Mouse (Mus musculus): ENCODE measurements around the gene Scamp1. TPM values are rescaled to one million over a fixed set of nuclear protein-coding genes. Genes with fewer than 3 reads are reported as not detected.

Gene Scamp1
- total RNA-seq, 2 experiments from 2014 or later, result 29.7 to 36.6 TPM

DNA sequence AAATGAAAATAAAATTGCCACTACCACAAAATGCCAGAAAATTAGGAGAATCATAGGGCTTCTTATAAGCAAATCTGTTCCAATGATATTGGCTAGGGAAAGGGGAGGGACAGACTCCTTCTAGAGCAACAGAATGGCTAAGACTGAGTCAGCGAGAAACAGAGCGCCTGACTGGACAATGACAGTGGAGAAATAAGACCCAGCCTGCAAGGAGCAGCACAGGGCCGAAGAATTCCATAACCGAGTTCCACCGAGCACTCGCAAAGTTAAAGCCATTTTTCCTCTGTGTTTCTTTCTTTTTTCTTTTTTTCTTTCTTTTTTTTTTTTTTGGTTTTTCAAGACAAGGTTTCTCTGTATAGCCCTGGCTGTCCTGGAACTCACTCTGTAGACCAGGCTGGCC, 45.5 kb downstream of the Scamp1 start:
- intact Hi-C loops (cut with DNase I), result no loop called here

DNA sequence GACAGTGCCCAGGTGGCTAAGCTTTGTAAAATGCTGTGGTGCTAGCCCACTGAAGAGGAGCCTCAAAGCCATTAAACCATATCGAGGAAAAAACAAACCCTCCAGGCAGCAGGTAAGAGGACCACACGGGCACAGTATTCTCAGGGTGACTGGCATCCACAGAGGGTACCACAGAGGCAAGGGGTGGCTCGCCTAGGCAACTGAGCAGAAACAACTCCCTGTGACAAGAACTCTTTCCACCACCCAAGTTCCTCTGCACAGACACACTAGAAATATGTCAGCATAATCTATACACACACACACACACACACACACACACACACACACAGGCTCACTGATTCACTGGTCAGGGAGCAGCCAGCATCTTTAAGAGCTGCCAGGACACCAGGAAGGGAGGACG, 46.2 kb downstream of the Scamp1 start:
- no peak for DNase-seq
- intact Hi-C loops (cut with DNase I), result no loop called here

More for the DNA sequence above, 45.5 kb downstream of the Scamp1 start:
- no peak for DNase-seq

DNA sequence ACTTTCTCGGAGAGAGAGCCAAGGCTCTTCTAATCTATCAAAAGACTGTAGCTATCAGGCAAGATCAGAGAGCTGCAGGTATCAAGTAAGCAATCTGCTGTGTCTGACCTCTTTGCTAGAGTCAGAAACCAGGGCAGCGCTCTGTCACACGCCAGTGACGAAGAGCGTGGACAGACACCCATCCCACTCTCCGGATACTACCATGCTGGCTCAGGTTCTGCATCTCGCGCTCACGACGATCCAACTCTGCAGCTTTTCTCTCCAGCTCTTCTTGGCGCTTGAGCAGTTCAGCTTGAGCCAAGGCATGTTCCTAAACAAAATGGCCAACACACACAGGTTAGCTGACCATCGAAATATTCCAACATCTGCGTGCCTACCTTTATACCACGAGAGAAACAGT, 53.8 kb downstream of the Scamp1 start:
- DNase-seq, result no peak
- intact Hi-C loops (cut with DNase I), result no loop called here

DNA sequence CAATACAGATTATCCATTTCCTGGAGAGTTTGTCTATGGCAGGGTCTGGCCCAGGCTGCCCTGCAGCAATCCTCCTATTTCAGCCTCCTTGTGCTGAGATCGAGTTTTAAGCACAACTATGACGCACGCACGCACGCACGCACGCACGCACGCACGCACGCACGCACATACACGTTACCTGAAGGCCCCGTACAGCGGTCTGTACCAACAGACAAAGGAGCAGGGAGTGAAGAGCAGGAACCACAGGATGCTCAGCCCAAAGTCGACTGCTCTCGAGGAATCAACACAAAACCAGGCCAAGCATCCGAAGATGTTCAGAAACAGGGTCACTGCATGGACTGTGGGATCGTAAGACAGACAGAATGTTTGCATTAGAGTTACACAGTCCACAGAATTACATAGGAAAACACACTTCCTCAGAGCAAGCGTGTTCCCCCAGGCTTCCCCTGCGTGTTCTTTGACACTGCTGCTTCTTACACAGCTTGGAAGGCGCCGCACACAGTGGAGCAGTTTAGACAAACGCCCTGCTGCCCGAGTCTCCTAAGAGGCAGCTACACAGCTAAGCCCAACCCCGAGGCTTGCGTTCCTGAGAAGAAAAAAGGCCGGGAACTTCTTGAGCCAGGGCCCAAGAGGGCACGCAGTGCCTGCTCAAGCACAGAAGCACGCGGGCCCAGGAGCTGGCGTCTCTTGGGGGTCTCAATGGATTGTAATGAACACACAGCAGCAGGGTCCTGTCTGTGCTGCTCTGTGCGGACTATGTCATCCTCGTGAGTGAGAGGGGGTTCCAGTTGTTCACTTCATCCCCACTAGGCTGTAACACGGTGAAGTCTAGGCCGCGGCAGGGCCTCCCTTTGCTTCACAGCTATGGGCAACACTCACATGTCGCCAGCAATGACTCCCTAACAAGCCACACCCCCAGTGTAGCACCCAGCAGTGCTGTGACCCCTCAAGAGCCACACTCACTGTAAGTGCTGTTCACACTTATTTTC, 60.6 kb downstream of the Scamp1 start:
- no peak for DNase-seq
- intact Hi-C loops (cut with DNase I), result no loop called here

DNA sequence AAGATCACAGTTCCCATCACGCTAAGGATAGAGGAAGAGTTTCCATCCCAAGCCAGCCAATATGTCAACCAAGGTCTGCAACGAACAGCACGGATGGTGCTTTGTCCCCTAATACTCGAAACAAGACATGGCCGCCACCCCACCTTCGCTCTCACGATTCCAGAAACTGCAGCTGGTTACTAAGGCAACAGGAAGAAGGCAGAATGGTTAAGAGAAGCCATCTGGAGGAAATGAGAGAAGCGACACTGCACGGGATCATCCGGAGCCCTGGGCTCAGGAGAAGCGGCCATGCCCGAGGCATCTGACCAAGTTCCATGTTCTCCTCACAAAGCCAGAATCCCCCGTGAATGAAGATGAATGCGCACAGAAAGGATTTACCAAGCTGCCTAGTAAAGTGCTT, 62.0 kb downstream of the Scamp1 start:
- intact Hi-C loops (cut with DNase I), result no loop called here

DNA sequence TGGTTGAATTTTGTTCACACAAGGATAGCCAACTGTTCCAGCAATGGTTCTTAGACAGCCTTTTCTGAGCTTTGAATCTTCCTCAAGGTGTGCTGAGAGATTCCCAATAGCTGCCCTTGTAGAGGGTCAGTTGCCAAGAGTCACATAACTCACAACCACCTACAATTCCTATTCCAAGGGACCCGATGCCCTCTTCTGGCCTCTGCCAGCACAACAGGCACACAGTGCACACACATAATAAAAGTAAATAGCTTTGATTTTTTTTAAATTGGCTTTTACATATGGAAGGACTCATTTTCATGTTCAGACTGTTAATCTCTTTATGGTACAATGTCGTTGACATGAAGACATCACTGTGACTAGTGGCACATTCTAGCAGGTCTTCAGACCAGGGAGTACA, 72.9 kb downstream of the Scamp1 start:
- intact Hi-C loops (cut with DNase I), result no loop called here
- no peak for DNase-seq

More for the DNA sequence above, 62.0 kb downstream of the Scamp1 start:
- DNase-seq, result no peak

DNA sequence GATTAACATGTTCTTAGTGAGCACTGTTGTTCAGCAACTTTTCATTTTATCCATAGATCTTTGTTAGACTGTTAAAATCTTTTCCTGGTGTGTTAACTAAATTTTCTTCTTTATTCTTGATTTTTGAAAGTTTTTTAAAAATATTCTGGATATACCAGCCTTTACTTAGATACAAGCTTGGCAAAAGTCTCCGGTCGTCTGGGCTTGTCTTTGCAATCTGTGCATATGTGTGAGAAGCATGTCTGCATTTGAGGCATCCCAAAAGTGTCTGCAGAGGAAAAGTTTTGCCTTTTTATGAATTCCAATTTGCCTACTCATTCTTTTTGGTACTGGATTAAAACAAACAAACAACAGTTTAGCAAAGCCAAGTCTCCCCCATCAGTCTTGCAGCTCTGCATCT, 73.5 kb downstream of the Scamp1 start:
- no peak for DNase-seq
- intact Hi-C loops (cut with DNase I), result no loop called here

DNA sequence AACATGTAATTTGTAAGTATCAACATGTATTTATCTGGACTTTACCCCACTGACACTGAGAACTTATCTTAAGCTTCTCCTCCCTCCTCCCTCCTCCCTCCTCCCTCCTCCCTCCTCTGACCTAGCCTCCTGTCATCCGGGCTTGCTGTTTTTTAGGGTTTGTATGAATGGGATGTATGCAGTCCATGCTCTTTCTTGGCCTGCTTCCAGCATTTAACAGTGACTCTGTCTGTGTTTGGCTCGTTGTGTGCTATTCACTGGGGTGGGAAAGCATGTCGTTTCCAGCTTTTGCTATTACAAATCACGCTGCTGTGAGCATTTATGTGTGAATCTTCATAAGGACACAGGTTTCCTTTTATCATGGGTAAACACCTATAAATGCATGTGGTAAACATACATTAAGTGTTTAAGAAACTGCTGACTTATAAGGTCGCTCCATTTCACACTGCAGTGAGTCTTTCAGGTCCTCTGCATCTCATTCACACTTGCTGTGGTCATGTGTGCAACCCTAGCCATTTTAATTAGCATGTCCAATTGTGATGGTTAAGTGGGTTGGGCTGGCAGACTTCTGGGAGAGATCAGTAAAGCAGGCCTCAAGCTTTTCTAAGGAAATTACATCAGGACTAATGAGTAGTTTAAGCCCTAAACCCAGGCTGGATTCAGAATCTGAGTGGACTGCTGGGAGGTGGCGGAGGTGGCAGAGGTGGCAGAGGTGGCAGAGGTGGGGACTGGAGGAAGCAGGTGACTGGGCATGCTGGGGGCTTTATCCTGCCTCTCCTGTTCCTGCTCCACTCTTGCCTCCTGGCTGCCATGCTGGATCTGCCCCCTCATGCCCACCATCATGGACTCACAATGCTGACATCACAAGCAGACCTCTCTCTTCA, 74.2 kb downstream of the Scamp1 start:
- intact Hi-C loops (cut with DNase I), result no loop called here
- DNase-seq, result no peak

DNA sequence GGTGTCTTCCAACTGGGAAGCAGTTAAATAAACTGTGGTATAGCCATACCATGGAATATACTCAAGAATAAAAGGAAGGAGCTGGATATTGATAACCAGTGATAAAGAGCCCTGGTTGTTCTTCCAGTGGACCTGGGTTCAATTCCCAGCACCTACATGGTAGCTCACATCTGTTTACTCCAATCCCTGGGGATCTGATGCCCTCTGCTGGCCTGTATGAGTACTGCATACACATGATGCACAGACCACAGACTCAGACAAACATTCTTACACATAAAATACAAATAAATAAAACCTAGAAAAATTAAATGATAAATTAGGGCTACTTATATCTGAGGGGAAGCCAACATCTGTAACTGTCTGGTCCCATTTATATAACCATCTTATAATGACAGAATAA, 76.8 kb downstream of the Scamp1 start:
- intact Hi-C loops (cut with DNase I), result loop anchor here (5.0 kb wide), 3 partner anchors 37 to 352 kb away; no protein-coding TSS in a partner anchor
- DNase-seq, result no peak

DNA sequence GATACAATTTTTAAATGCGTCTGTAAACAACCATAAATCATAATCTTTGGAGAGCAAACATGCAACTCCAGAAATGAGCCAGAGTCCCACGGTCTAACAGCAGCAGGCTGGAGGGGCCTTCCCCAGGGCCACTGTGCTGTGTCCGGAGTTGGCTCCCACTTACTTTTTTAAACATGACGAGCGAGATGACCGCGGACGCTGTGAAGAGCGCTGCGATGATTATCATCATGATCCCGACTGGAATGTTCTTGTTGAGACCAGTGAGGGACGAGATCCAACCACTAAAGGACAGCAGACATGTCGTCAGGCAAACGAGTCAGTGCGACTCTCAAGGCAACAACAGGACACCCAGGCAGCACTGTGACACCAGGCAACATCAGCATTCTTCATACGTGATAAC, 77.7 kb downstream of the Scamp1 start:
- no peak for DNase-seq

DNA sequence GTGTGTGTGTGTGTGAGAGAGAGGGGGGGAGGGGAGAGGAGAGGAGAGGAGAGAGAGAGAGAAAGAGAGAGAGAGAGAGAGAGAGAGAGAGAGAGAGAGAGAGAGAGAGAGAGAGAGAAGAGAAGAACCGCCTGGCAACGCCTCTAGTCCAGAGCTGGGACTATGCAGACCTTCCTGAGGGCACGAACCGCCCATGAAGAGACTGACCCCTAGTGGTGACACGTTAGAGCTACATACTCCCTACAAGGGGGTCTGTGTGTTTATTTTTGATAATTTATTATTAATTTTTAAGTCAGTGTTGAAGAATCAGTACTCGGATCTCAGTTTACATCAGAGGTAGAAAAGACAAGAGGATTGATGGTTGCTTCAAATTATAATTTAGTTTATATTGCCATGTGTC, 80.4 kb downstream of the Scamp1 start:
- DNase-seq, result peak; percentile 37 to 57
- intact Hi-C loops (cut with DNase I), result loop anchor here (1.0 to 5.0 kb wide), 4 partner anchors 33 to 412 kb away; no protein-coding TSS in a partner anchor

More for the DNA sequence above, 77.7 kb downstream of the Scamp1 start:
- intact Hi-C loops (cut with DNase I), result loop anchor here (5.0 kb wide), 3 partner anchors 36 to 351 kb away; no protein-coding TSS in a partner anchor

DNA sequence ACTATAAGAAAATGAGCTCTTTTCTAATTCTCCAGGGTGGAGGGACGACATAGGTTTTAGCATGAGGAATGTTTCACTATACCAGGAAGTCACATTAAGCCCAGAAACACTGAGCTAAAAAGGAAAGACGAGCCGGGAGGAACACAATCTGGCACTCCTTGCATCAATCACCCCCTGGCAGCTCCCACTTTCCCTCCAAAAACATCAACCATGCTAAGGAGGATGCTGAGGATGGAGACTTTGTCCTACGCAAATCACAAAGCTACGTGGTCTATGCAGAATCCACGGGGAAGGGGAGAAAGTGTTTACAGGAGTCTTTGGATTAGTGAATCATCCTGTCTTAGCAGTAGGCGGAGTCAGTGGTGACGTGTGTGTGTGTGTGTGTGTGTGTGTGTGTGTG, 85.8 kb downstream of the Scamp1 start:
- intact Hi-C loops (cut with DNase I), result loop anchor here (5.0 kb wide), 1 partner anchor 53 kb away; no protein-coding TSS in a partner anchor
- no peak for DNase-seq

DNA sequence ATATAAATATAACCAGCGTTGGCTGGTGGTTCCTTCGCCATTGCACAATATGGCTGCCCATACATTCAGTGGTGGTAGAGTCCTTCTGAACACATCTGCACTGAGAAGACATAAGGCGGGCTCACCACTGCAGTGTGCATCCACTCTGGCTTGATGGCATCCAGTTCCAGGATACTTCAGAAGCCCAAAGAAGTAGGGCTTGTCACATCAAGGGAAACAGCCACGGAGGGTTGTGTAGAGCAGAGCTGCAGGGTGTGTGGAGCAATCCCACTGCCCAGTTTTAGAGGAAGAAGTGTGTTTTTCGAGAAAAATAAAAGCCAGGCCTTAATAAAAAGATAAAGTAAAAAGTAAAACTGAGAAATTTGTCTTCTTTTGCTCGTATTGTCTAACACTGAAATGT, 87.0 kb downstream of the Scamp1 start:
- intact Hi-C loops (cut with DNase I), result loop anchor here (5.0 kb wide), 1 partner anchor 51 kb away; no protein-coding TSS in a partner anchor

DNA sequence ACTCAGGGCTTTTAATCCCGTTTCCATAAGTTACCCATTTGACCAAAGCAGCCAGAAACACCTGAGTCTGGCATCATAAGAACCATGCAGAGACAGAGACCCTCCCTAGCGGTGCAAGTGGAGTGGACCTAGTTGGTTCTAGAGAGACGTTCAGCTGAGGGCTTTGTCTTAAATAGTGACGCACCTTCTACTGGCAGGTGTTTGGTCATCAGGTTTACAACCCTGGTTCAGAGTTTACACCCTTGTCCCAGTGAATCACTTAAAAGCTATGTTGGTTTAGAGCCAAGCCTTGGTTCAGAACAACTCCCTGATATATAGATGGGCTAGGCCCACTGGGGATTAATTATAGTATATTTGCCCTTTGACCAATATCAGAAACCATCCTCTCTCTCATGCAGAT, 92.4 kb downstream of the Scamp1 start:
- intact Hi-C loops (cut with DNase I), result no loop called here
- no peak for DNase-seq

More for the DNA sequence above, 87.0 kb downstream of the Scamp1 start:
- DNase-seq, result no peak

DNA sequence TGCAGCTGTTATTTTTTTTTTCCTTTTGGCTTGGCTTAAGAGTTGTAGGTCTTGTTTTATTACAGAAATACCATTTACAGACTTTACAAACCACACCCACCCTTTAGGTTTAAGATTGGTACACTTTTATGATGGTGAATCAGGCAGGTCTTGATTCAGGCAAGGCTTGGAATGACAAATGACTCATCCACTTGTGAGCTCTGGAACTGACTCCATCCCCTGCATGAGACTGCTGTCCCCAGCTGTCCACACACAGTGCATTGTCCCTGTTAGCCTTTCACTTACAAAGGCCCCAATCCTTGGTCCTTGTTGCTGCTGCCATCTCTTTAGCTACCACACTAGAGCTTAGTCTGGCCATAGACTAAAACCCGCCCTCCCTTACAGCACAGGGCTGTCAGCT, 95.3 kb downstream of the Scamp1 start:
- intact Hi-C loops (cut with DNase I), result no loop called here
- no peak for DNase-seq

DNA sequence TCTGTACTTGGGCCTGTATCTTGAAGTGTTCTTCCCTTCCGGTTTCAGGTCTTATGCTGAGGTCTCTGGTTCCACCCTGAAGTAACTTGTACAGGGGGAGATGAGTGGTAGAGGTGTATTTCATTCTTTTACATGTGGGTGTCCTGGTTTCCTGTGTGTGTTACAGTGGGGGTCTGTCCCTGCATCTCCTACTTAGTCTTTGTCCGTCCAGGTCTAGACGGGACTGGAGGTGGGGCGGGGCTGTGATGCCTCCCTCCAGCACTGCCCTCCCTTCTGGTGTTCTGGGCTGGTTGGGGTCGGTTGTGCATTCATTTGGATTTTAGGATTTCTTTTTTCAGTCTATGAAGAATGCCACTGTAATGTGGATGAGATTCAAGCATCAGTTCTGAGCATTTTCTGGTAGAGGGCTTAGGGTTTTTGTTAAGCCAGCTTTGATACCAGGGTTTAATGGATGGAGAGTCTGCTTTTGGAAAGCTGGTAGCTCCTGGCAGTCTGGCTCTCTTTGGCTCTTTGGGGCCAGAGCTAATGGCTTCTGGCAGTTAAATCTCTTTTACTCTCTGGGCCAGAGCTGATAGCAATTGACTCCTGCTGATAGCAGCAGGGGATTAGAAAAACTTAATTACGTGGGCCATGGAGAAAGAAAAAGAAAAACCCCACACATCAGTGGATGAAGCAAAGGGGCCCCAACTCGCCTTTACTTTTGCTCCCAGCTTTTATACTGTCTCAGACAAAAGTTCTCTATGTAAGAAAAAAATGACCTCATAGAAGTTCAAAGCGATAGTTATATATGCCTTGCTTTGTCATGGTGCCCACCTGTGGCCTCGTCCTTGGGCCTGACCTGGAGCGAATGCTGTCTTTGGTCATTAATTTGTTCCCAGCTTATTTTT, 97.2 kb downstream of the Scamp1 start:
- intact Hi-C loops (cut with DNase I), result no loop called here
- no peak for DNase-seq

DNA sequence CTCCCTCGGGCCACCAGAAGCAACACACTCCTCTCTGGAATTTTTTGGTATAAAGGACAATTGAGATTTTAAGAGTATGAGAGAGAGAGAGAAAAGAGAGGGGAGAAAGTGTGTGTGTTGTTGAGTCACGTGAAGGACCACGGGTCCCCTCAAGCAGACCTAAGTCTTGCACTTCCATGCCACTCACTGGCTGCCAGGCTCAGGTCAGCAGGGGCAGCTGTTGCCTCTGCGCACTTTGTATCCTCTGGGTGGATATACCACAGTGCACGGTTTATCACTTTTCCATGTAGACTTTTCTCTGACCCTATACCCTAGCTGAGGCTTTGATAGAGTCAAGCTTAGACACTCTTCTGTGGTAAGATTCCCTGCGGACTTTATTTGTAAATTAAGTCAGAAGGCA, 100.0 kb downstream of the Scamp1 start:
- intact Hi-C loops (cut with DNase I), result no loop called here
- no peak for DNase-seq

DNA sequence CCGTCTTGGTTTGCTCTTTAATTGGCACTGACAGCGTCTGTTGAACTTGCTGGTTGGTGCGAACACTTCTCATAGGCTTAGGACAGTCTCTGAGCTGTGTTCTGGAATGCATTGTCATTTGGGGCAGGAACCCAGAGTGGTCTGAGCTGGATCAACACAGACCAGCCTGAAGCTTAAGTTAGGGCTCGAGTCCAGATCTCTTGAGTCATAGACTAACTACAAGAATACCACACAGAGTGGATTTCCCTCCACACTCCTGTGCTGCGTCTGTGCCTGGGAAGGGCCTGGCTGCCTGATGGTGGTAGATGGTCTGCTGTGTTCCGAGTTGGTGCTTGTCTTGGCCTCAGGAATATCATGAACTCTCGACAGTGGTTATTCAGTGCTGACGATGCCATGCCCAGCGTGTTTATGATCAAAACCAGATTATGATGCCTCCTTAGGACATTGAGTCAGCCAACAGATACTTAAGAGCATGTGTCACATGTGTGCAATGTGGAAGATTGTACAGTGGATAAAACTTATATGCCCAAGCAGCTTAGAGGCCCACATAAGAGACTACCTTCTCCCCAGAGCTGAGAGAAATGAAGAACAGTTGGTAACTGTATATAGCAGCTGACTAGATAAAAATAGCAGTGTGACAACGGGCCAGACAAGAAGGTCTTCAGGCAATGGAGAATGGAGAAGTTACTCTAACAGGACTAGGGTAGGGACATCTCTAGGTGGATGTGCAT, 100.8 kb downstream of the Scamp1 start:
- intact Hi-C loops (cut with DNase I), result no loop called here
- no peak for DNase-seq

DNA sequence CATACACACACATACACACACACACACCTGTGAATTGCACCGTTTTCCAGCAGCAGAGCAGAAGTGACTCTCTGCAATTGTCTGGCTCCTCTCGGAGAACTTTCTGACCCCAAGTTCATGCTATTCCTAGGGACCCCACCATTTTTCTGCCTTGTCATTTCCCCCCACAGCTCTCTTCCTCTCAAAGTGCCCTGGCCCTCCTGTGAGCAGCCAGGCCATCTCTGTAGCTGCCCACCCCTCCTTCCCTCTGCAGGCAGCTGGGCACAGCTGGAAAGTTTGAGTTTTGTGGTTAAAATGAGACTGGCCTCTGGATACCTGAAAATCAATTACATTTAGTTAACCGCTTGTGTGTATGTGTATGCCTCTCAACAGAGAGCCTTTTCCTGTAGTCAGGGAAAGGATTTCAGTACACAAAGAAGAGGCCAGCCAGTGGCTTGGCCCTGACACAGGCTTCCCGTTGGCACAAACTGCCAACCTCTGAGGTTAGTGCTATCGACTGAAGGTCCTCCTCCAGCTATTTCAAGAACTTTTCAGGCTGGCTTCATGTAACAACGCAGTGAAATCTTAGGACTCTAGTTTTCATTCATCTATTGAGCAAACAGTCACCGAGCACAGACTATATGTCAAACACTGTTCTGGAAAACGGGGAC, 102.2 kb downstream of the Scamp1 start:
- no peak for DNase-seq
- intact Hi-C loops (cut with DNase I), result no loop called here
